ENCODE assay signal across 9 mouse cellular contexts in genomic region chr1:152015555-152016125, GRCm38 (mm10).
DNase-seq lines count a peak whose midpoint lies in the region; ATAC-seq and TF ChIP-seq lines count a peak whose summit lies in the region.
"Had no signal": no experiment of that assay in that cellular context is flagged by ENCODE, and none has a peak within 500 bp of the region (broad histone marks: within the 10 kb centered on the region; RNA-seq: fewer than 3 reads in every experiment).

No protein-coding gene starts in this region.

- H3K9me3 ChIP-seq in lung, embryonic 16.5 days (ENCODE audit: control insufficient read depth, low read length), result no peaks in the 10 kb centered on the region
- H3K9me3 ChIP-seq in liver, embryonic 13.5 days (replicated peaks), result no peaks in the 10 kb centered on the region
- H3K9me3 ChIP-seq in hindbrain, embryonic 11.5 days (ENCODE audit: control insufficient read depth, low read length), result no peaks in the 10 kb centered on the region

- H3K27me3 ChIP-seq in lung, embryonic 16.5 days (ENCODE audit: control insufficient read depth, insufficient read depth, low read depth, low read length), result no peaks in the 10 kb centered on the region
- H3K27me3 ChIP-seq in liver, embryonic 13.5 days, result no peaks in the 10 kb centered on the region
- H3K27me3 ChIP-seq in hindbrain, embryonic 11.5 days (ENCODE audit: control insufficient read depth, insufficient read depth, low read length), result no peaks in the 10 kb centered on the region

- ATAC-seq in lung, embryonic 16.5 days (ENCODE audit: low read depth), result peak; percentile 44
- ATAC-seq in liver, embryonic 13.5 days (ENCODE audit: low read depth), result peak; percentile 78
- no peak for ATAC-seq in hindbrain, embryonic 11.5 days (ENCODE audit: low FRiP score)

- no peak overlapping the region for H3K4me2 ChIP-seq in lung, embryonic 16.5 days (ENCODE audit: low read depth, low read length)
- no peak overlapping the region for H3K4me2 ChIP-seq in liver, embryonic 13.5 days
- no peak overlapping the region for H3K4me2 ChIP-seq in hindbrain, embryonic 11.5 days (replicated peaks; ENCODE audit: low read depth, low read length)

- TF ChIP-seq POLR2A in lung, adult 2 months (IDR thresholded peaks at IDR 0.05; ENCODE audit: borderline replicate concordance, extremely low read depth, low read depth, low read length), result no peak

- no peak overlapping the region for H3K4me3 ChIP-seq in lung, embryonic 16.5 days (ENCODE audit: low read length)
- H3K4me3 ChIP-seq in lung, adult 2 months (replicated peaks; ENCODE audit: extremely low read depth, low read depth, low read length), result no peak overlapping the region
- no peak overlapping the region for H3K4me3 ChIP-seq in liver, embryonic 13.5 days (replicated peaks)
- H3K4me3 ChIP-seq in hindbrain, embryonic 11.5 days (ENCODE audit: low read depth, low read length), result no peak overlapping the region

- no peak for DNase-seq in lung, adult 2 months
- peak; percentile 3 for DNase-seq in c-Kit-positive CD71-positive TER-119-positive erythroid progenitor cells, embryonic 14.5 days (ENCODE audit: low spot score)
- peak; percentile 35 for DNase-seq in liver, embryonic 13.5 days
- DNase-seq in natural killer cell, adult 2 months (ENCODE audit: low spot score in 2 of 2), result peak; percentile 16 to 36
- no peak for DNase-seq in hindbrain, embryonic 11.5 days (ENCODE audit: low spot score)
- DNase-seq in gastrocnemius, adult 8-10 months (ENCODE audit: low spot score in 2 of 2), result no peak
- DNase-seq: layer of hippocampus, postnatal 36 days; midbrain, embryonic 14.5 days had no signal

- peaks cover 5% of the 10 kb centered on the region for H3K4me1 ChIP-seq in lung, embryonic 16.5 days (replicated peaks; ENCODE audit: control insufficient read depth, insufficient read depth, low read length)
- H3K4me1 ChIP-seq in lung, adult 2 months (ENCODE audit: control insufficient read depth, insufficient read depth, low read length), result peaks cover 14% of the 10 kb centered on the region
- peaks cover 11% of the 10 kb centered on the region for H3K4me1 ChIP-seq in liver, embryonic 13.5 days (replicated peaks)
- H3K4me1 ChIP-seq in hindbrain, embryonic 11.5 days (replicated peaks; ENCODE audit: control insufficient read depth, insufficient read depth, low read length), result no peaks in the 10 kb centered on the region

- H3K36me3 ChIP-seq in lung, embryonic 16.5 days (ENCODE audit: control insufficient read depth, insufficient read depth, low read length), result no peaks in the 10 kb centered on the region
- H3K36me3 ChIP-seq in liver, embryonic 13.5 days, result no peaks in the 10 kb centered on the region
- no peaks in the 10 kb centered on the region for H3K36me3 ChIP-seq in hindbrain, embryonic 11.5 days (ENCODE audit: control insufficient read depth, insufficient read depth, low read length)

- TF ChIP-seq CTCF in lung, adult 2 months (IDR thresholded peaks at IDR 0.05; ENCODE audit: insufficient read depth, low read length), result no peak

- no peak overlapping the region for H3K9ac ChIP-seq in lung, embryonic 16.5 days (ENCODE audit: low read length)
- no peak overlapping the region for H3K9ac ChIP-seq in liver, embryonic 13.5 days
- H3K9ac ChIP-seq in hindbrain, embryonic 11.5 days (ENCODE audit: low read depth, low read length), result no peak overlapping the region

- no peak overlapping the region for H3K27ac ChIP-seq in lung, embryonic 16.5 days (ENCODE audit: low read length)
- H3K27ac ChIP-seq in liver, embryonic 13.5 days, result no peak overlapping the region
- H3K27ac ChIP-seq in hindbrain, embryonic 11.5 days (ENCODE audit: low read depth, low read length), result no peak overlapping the region

- 70% methylated on average over 7 of the region's 7 CpGs for WGBS in lung, embryonic 16.5 days
- 70% methylated on average over 7 of the region's 7 CpGs for WGBS in lung, adult 2 months
- WGBS in liver, embryonic 13.5 days (ENCODE audit: insufficient replicate concordance), result 17% methylated on average over 7 of the region's 7 CpGs
- WGBS in hindbrain, embryonic 11.5 days, result 84% methylated on average over 7 of the region's 7 CpGs

Comparison
In these comparisons a context has a peak if more than half of its experiments do, and no peak if none do; other contexts are left out.
1. DNase-seq: peak in c-Kit-positive CD71-positive TER-119-positive erythroid progenitor cells, embryonic 14.5 days (single experiment), liver, embryonic 13.5 days (single experiment) and natural killer cell, adult 2 months (2 of 2); none in lung, adult 2 months (single experiment), hindbrain, embryonic 11.5 days (single experiment) and gastrocnemius, adult 8-10 months (0 of 2).